Mouse (Mus musculus): ENCODE measurements around the gene 1700019D03Rik.
A peak's percentile ranks its signal among the peaks of the same experiment; 100 is the strongest.

DNA sequence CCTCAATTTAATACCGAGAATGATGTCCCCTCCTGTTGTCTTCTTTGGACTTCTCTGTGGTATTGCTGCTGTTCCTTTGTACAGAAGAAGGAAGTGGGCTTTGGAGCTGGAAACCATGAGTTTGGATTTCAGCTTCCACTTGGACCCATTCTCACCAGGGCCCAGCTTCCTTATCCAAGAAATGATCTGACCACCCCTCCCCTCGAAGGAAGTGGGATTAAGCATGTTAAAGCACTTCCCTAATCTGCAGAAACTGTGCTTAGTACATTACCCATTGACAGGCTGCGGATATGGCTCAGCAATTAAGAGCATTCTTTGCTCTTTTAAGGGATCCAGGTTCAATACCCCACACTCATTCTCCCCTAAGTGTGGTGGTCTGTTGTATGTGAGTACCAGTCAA, 110.2 kb downstream of the 1700019D03Rik start:
- TF ChIP-seq USF1 (IDR thresholded peaks at IDR 0.05; ENCODE audit: low read depth, low read length) (no peak), CTCF (IDR thresholded peaks at IDR 0.05 in 2 of 3, conservative IDR thresholded peaks at IDR 0.05 in 1 of 3; ENCODE audit: control insufficient read depth in 1 of 3, insufficient read depth in 1 of 3, low read depth in 2 of 3, low read length in 3 of 3, poor library complexity in 1 of 3, severe bottlenecking in 1 of 3) (no peak), ETS1 (IDR thresholded peaks at IDR 0.05; ENCODE audit: low read depth, low read length) (no peak), GATA1 (IDR thresholded peaks at IDR 0.05; ENCODE audit: low read depth, low read length) (peak; percentile 15; the same call in 1 of the 2 replicates), POLR2A (IDR thresholded peaks at IDR 0.05; ENCODE audit: control insufficient read depth in 1 of 2, insufficient read depth in 1 of 2, low read depth in 1 of 2, low read length in 2 of 2, poor library complexity in 1 of 2) (no peak), ELF1 (IDR thresholded peaks at IDR 0.05; ENCODE audit: low read depth, low read length) (no peak), ZKSCAN1 (IDR thresholded peaks at IDR 0.05; ENCODE audit: low read depth, low read length) (no peak), ZNF384 (IDR thresholded peaks at IDR 0.05; ENCODE audit: low read depth, low read length) (no peak), E2F4 (IDR thresholded peaks at IDR 0.05; ENCODE audit: borderline replicate concordance, low read depth, low read length) (no peak)
